Mouse (Mus musculus): ENCODE data around the gene Pld3. TPM values are rescaled to one million over a fixed set of nuclear protein-coding genes. Genes with fewer than 3 reads are reported as not detected.
A peak's percentile ranks its signal among the peaks of the same experiment; 100 is the strongest.

Gene Pld3
- 85.8 and 97.5 TPM in 2 replicates for polyA plus RNA-seq (2012; rRNA removed)

GRCm38 (mm10) chr7:27552931-27553513 lies at the start of gene Pld3, which contains the start of gene 2310022A10Rik:
Gene Pld3, minus strand, starts transcription at chr7:27553218.
Gene 2310022A10Rik, plus strand, starts transcription at chr7:27553233.
- DNase-seq (ENCODE audit: low spot score): peak; percentile 88

GRCm38 (mm10) chr7:27602161-27602560 lies 49.1 kb upstream of the Pld3 start:
- DNase-seq (ENCODE audit: low spot score): no peak

- DNase-seq (ENCODE audit: low spot score): no peak
Measured at GRCm38 (mm10) chr7:27601628-27602027, 48.6 kb upstream of the Pld3 start.

GRCm38 (mm10) chr7:27598053-27598452 lies 45.0 kb upstream of the Pld3 start:
- no peak for DNase-seq (ENCODE audit: low spot score)

- no peak for DNase-seq (ENCODE audit: low spot score)
Measured at GRCm38 (mm10) chr7:27596586-27597503, 43.8 kb upstream of the Pld3 start.

GRCm38 (mm10) chr7:27592934-27593645 lies 40.1 kb upstream of the Pld3 start:
- no peak for DNase-seq (ENCODE audit: low spot score)

- no peak for DNase-seq (ENCODE audit: low spot score)
Measured at GRCm38 (mm10) chr7:27592217-27592929, 39.4 kb upstream of the Pld3 start.

- DNase-seq (ENCODE audit: low spot score): peak; percentile 79
Measured at GRCm38 (mm10) chr7:27591266-27592216, 38.5 kb upstream of the Pld3 start, which contains the start of gene Akt2. Gene Akt2, plus strand, starts transcription at chr7:27591552.

GRCm38 (mm10) chr7:27590566-27591213 lies 37.7 kb upstream of the Pld3 start:
- DNase-seq (ENCODE audit: low spot score): no peak

- DNase-seq (ENCODE audit: low spot score): no peak
Measured at GRCm38 (mm10) chr7:27590088-27590487, 37.1 kb upstream of the Pld3 start.

GRCm38 (mm10) chr7:27587741-27588140 lies 34.7 kb upstream of the Pld3 start:
- DNase-seq (ENCODE audit: low spot score): no peak

GRCm38 (mm10) chr7:27586861-27587260 lies 33.8 kb upstream of the Pld3 start:
- no peak for DNase-seq (ENCODE audit: low spot score)

GRCm38 (mm10) chr7:27580380-27581174 lies 27.6 kb upstream of the Pld3 start:
- DNase-seq (ENCODE audit: low spot score): no peak

- no peak for DNase-seq (ENCODE audit: low spot score)
Measured at GRCm38 (mm10) chr7:27578465-27578864, 25.4 kb upstream of the Pld3 start.

- no peak for DNase-seq (ENCODE audit: low spot score)
Measured at GRCm38 (mm10) chr7:27577589-27577988, 24.6 kb upstream of the Pld3 start.

GRCm38 (mm10) chr7:27576914-27577313 lies 23.9 kb upstream of the Pld3 start:
- DNase-seq (ENCODE audit: low spot score): no peak

GRCm38 (mm10) chr7:27574124-27574880 lies 21.3 kb upstream of the Pld3 start:
- DNase-seq (ENCODE audit: low spot score): no peak

- DNase-seq (ENCODE audit: low spot score): no peak
Measured at GRCm38 (mm10) chr7:27572133-27572532, 19.1 kb upstream of the Pld3 start.
